Mouse (Mus musculus): ENCODE measurements around the gene Stn1.

Gene Stn1

DNA sequence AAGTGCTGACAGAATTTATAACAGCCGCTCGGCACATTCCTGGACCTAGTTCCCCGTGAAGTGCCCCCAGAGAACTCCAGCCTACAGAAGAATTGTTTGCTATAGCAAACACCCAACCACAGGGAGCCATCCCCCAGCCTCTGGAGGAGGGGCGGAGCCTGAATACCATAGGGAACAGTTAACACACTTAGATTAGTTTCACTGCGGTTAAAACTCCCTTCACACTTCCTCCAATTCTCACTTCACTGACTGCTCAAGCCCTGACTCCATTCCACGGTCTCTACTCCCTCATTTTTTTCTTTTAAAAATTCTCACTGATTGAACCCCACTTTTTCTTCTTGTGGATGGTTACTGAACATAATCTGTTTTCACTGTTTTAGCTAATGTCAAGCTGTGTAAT is 1.5 kb upstream of the Stn1 start:
- peak; percentile 80 for DNase-seq

DNA sequence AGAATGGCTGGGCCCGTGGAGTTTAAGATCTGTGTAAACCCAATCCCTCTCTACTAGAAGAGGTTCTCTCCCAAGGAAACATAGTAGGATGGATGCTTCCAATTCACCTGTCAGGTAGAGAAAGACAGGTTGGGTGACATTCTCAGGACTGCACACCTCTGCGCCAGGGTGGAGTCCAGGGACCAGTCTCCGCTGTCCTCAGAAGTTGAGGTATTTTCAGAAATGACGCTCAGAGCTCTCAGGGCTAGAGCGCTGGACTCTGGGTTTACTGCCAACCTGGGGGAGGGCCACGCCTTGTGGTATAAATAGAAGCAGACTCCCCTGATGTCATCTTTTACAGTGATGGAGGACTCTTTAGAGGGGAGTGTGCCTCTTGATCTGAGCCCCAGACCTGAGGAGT is 572 bp upstream of the Stn1 start:
- DNase-seq, result peak; percentile 58

DNA sequence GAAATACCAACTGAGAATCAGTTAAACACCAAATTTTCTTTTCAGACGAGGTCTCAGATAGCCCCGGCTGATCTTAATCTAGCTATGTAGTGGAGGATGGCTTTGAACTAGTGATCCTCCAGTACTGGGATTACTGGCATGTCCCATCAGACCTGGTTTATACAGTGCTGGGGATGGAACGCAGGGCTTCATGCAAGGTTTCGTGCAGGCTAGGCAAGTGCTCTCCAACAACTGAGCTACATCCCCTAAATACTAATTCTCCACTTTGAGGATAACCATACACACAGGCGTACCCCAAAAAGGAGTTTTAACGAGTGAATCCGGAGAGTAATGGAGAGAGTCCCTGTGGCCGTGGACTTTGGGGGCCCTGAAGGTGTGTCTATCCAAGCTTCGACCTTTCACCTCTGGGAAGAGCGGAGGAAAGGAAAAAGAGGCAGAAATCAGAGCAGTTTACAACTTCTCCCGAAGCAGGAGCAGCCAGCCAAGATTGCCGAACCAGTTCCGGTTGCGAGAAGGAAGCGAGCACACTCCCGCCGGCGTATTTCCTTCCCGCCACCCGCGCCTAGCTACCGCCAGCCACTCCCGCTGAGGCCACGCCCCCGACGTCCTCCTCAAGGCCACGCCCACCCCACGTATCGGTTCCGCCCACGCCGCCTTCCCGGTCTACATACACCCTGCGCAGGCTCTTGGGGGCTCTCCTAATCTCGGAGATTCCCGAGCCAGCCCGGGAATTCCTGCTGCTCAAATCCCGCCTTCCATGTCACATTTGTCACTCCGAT is 597 bp downstream of the Stn1 start:
- peak; percentile 99 for DNase-seq

DNA sequence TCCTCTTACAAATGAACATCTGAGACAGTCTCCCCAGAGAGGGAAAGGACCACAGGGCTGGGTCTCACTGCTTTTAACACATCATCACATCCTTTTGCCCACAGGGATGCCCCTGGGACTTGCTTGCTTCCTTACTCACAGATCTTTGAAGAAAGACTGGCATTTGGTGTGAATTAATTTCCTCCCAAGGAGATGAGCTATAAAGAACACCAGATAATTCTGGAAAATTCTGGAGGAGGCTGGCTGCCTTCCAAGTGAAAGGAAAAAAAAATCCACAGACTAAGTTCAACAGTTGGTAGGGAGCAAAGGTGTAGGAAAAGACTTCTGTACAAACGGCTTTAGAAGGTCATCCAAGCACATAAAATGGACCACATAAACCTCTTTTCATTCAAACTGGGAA is 3.2 kb downstream of the Stn1 start:
- no peak for DNase-seq

DNA sequence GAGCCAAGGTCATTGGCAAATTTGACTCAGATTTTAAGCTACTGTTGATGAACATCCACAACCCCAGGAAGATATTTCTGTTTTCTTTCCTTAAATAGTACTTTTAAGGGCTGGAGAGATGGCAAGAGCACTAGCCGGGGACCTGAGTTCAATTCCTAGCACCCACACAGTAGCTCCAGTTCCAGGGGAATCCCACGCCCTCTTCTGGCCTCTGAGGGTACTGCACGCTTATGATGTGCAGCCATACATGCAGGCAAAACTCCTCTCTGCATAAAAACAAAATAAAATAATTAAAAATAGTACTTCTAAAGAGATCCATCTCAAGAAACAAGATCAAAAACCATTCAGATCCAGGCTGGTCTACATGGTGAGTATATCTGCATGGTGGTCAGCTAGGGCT is 4.9 kb downstream of the Stn1 start:
- no peak for DNase-seq

DNA sequence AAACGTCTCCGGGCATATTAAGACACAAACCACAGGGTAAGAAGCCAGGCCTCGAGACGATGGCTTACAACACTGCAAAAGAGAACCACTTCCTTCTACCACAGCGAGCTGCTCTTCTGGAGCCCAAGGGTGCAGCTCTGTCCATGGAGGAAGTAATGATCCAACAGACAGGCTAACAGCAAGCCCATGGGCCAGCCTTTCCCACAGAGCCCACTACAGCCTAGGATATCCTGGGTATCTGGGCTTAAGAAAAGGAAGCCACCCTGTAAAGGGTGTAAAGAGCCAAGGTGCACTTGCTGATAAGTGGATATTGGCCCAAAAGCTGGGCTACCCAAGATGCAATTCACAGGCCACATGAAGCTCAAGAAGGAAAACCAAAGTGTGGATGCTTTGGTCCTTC is 6.0 kb downstream of the Stn1 start:
- DNase-seq, result peak; percentile 47

DNA sequence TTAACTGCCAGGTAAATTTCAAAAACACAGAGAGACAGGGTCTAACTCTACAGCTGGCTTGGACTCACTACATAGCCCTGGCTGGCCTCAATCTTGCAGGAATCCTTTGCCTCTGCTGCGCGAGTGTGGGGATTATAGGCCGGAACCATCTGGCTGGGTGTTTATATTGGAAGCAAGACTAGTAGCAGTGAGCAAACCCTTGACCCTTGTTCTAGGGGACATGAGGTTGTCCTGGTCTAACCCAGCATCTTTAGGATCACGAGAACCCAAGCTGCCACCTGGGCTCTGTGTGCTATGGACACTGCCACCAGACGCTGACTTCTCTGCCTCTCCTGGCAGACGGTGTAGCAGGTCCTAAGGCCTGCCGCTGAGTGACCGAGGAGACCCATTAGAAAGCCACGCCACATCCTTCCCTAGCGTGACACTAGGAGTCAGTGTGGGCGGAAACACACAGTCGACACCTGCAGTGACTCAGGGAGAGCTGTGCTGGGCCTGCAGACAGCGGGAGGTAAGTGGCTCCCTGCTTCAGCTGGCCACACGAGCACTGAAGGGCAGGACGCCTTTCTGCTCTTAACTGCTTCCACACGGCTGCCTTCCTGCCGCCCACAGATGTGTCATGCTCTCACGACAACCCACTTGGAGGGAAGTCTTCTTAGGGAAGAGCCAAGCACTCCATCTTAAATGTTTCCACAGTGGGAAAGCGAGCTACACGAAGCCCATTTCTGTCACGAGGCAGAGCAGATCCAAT is 10.9 kb downstream of the Stn1 start:
- DNase-seq, result peak; percentile 32

DNA sequence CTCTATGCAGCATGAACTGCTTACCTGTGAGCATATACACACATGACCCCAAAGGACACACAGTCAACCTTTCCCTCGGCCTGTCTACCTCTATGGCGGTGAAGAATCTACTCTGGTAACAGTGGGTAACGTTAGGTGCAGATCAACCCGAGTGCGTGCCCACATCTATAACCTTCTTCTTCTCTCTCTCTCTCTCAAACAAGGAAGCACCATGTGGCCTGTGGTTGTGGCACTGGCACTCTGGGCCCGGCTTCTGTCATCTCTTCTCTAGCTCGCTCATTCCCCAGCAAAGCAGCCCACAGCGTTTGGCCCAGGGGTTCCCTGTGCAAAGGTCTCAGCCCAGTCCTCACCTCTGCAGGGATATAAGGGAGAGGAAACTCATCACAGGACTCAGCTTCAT is 12.4 kb downstream of the Stn1 start:
- DNase-seq, result no peak

DNA sequence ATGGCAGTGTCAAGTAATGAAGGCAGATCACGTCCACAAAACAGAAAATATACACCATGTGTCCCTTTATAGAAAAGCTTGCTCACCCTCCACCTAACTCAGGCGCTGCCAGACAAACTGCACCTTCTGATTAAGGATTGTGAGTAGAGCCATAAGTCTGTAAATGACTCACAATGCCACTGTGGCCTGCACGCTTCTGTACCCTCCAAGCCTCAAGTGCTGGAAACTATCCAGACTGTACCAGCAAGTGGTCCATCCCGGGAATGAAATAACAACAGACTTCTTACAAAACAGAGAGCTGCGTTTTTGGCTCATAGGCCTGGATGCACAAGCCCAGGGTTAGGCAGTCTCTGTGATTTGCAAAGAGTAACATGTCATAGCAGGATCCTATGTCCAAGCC is 15.9 kb downstream of the Stn1 start:
- DNase-seq, result no peak

DNA sequence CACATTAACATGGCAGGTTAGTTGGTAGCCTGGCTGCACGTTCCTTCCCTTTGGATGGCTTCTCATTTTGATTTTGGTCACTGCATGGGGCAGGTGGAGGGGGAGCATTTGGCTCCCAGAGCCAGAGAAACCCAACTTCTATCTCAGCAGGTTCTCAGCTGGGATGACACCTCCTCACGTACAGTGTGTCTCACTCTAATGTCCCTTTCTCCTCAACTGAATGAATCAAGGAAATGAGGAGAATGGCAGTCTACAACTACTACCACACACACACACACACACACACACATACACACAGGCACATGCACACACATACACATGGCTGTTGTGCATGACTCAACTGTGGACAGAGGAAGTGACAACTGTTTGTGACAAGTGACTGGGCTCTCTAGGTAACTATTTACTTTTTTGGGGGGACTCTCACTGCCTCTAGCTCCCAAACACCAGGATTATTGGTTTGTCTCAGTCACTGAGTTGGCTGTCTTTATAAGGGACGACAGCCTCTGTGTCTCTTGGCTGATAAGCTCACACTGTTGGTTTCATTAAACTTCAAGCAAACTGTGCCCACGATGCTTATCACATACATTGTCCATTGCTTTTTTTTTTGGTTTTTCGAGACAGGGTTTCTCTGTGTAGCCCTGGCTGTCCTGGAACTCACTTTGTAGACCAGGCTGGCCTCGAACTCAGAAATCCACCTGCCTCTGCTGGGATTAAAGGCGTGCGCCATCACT is 18.0 kb downstream of the Stn1 start:
- DNase-seq, result no peak

DNA sequence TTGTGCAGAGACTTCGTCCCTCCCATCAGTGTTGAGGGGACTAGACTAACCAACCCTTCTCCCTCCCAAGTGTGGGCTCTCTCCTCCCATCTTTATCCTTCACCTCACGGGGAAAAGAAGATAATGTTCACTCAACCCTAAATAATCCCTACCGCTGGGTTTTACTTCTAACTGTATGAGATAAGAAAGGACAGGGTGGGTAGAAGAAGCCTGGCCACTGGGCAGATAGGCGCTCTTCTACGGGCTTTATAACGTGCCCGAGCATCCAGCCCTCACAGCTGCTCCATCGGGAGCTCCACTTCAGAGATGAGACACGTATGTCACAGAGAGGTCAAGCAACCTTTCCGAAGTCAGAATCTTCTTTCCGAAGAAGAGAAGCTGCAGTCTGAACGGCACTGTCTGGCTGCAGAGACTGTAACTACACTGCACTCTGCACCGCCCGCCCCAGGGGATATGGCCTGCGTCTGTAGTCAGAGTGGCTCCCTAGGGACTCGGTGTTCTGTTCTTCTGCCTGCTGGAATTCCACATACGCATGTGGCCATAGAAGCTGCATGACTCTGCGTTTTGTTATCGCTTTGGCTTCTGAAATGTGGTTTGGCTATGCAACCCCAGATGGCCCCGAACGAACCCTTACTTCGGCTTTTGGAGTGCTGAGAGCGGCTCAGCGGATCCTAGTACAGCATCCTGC is 18.7 kb downstream of the Stn1 start:
- no peak for DNase-seq

DNA sequence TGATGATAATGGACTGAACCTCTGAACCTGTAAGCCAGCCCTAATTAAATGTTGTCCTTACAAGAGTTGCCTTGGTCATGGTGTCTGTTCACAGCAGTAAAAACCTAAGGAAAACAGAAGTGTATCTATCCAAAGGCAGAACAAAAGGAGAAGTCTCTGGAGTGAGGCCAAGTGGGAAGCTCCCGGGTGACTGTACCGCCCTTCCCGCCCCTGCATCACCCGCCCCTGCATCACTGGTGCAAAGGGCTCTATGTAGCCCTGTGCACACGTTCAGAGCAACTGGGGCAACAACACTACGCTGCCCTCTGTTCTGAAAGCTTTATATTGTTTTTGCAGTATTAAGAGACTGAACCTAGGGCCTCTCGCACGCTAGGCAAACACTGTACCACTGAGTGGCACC is 19.7 kb downstream of the Stn1 start:
- DNase-seq, result no peak

DNA sequence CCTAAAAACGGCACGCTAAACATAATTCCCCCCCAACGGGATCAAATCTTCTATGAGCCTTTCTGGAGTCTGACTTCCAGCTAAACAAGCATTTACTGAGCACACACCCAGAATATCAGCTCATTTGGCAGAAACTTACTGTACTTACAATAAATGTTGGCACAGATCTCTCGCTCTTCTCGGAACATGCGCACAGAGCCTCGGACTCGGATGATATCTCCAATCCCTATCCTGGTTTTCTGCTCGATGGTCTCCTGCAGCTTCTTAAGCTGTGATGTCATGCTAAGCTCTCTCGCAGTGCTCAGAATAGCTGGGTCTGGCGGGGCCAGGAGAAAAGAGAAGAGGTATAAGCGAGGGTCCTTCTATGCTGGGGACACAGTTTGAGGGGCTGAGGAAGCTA is 20.4 kb downstream of the Stn1 start:
- DNase-seq, result no peak

DNA sequence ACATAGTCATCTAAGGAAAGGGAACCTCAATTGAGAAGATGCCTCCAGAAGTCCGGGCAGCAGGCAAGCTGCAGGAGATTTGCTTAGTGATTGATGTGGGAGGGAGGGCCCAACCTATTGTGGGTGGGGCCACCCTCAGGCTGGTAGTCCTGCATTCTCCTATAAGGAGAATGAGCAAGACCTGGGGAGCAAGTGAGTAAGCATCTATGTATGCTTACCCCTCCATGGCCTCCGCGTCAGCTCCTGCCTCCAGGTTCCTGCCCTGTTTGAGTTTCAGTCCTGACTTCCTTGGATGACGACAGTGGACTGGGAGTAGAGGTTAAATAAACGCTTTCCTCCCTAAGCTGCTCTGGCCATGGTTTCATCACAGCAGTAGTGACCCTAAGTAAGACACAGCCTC is 22.2 kb downstream of the Stn1 start:
- no peak for DNase-seq

DNA sequence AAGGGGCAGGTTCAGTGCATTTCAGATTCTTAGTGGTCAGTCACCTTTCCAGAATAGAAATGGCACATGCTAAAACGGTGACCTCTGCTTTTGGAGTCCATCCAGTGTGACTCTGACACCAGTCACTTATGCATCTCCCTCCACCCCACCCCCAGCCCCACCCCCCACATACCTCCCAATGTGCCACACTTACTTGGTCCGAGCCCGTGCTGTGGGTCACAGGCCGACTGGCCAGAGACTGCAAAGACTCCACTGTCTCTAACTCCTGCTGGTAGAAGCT is 23.7 kb downstream of the Stn1 start:
- no peak for DNase-seq

DNA sequence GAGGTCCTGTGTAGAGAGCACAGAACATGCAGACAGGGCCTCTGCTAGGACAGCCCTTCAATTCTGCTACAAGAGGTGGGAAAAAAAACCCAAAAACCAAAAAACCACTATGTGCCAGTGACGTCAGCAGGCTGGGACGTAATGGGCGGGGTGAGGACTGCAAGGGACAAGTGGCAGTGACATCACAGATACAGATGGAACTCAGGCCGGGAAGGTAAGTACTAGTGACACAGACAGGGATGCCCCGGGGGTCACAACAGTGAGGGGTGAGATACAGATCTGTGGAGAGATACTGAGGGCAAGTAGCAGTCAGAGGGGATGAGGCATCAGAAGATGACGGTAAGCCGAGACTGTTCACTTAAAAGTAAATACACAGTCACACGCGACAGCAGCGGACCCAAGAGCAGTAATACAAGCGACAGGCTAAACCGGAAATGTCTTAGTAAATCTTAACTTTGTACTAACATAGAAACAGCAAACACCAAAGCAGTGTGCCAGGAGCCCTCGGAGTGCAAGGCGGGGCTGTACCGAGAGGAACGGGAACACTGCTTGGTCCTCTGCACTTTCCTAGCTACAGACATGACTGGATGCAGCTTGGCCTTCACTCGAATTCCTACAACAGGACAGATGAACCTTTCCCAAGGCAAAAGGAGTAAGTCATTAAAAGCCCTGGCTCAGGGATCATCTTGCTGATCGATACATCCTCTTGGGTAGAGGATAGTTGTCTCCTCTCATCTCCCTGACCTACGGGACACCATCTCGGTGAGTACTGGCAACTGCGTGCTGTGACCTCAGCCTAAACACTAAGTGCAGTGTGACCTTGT is 24.3 kb downstream of the Stn1 start:
- peak; percentile 73 for DNase-seq

DNA sequence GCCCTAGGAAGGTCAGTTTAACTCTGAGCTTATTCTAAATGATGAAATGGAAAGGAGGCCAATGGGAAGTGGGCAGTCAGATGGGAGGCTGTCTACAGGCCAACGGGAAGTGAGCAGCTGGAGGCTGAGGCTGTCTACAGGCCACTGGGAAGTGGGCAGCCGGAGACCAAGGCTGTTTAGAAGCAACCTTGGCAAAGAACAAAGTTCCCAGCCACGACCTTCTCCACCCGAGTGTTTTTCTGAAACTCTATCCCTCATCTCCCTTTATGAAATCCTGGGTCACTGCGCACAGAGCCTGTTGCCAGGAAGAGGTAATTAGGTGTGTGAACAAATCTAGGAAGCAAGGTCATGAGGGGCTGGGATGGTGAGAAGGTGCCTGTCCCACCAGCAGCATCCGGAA is 25.3 kb downstream of the Stn1 start:
- peak; percentile 61 for DNase-seq

DNA sequence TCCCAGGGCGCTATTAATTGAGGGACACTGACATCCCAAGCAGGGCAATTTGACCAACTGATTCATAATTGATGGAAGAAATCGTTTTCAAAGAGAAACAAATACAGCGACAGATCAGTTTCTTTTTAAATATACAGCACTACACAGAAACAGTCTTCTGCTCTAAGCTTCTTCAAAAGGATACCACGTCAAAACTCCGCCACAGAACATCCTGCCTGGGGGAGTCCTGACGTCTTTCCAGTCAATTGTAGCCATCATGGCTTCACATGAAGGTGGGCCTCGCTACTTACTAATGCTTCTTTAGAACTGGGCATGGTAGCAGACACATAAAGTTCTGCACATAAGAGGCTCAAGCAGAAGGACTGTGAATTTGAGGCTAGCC is 26.0 kb downstream of the Stn1 start:
- DNase-seq, result no peak

DNA sequence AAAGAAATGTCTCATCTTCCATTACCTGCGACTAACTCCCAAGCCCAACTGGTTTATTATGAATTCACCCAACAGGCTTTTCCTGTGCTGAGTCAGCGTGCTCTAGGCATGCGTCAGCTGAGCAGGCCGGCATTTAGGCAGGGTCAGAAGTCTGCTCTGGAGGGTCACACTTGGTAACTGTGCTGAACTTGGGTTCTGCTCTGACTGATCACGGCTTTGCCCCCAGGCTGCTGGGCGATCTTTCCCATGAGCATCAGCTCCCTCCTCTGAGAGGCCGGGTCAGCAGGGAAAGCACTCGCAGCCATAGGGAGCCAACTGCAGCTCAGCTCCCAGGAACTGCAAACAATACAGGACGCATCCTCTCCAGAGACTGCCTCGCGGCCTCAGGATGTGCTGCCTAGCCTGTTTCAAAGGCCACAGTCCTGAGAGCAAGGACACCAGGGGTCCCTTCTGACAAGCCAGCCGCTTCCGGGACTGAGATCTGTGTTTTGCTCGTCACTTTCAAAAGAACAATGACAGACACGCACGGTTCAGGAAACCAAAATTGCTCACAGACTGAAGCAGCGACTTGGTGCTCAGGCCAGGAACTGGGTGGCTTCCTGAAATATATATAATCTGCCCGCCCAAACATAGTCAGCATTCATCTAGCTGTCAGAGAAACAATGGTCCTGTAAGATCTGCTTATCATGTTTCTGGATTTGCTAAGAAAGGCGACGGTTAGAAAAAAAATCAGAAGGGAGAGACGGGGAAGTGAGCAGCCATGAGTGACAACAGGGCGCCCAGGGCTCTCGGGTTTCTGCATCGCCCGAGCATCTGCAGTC is 26.6 kb downstream of the Stn1 start:
- DNase-seq, result peak; percentile 80

DNA sequence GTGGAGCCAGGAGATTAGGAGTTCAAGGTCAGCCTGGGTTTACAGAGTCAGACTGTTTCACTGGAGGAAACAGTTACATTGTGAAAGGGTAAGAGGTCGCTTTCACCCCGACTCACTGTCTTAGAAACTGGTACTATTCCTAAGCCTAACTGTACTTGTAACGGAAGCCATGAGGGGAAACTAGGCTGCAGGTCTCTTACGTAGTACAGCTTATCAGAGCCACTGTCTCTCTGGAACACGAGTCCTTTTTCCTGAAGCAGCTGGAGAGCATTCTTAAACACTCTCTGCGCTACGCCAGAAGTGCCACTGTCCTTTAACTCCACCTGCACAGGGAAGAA is 27.2 kb downstream of the Stn1 start:
- peak; percentile 32 for DNase-seq

DNA sequence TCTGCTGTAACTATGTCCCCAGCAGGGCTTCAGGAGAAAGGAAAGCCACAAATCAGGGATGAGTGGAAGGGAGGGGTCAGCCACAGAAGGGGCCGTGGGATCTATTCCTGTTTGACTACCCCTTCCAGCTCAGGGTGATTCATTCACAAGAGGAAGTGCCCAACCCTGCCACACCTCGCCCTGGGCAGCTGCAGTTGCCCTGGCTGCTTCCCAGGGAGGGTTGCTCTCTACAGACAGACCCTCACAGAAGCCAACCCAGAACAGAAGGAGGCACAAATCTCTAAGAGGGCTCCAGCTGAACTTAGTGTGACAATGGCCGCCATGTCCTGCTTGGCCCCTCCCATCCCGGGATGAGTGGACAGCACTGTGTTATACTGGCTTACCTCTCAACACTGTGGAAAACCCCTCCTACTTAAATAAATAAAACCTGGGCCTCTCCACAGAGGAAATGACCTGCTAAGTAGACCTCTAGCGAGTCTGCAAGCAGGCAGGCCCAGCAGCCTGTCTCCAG is 28.5 kb downstream of the Stn1 start:
- peak; percentile 76 for DNase-seq

DNA sequence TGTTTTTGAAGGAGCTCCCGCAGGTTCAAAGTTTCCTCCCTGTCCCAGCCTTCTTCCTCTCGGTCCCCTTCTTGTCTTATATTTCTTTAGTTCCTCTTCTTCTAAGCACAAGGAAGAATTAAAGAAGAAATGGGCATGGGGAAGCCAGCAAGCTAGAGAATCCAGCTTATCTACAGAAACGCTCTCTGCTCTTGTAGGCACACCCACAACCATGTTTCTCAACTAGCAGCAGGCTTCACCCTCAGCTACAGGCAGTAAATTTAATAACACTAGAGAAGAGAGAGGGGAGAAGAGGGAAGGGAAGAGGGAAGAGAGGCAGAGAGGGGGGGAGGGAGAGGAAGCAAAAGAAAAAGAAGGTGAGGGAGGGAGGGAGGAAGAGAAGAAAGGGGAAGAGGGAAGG is 29.1 kb downstream of the Stn1 start:
- no peak for DNase-seq

Measured in lung, postnatal 36 days (tissue).